Mouse (Mus musculus): ENCODE data around the gene Pax6.

GRCm38 (mm10) chr2:105680146-105680998 lies 11.7 kb downstream of the Pax6 start:
- TF ChIP-seq CTCF (IDR thresholded peaks at IDR 0.05; ENCODE audit: control insufficient read depth, insufficient read depth, low read length) (no peak), POLR2A (IDR thresholded peaks at IDR 0.05; ENCODE audit: borderline replicate concordance, control insufficient read depth, low read depth, low read length) (no peak)
